Mouse (Mus musculus): ENCODE results near the gene Prr7. TPM values are rescaled to one million over a fixed set of nuclear protein-coding genes. Genes with fewer than 3 reads are reported as not detected.
A peak's percentile ranks its signal among the peaks of the same experiment; 100 is the strongest.

Gene Prr7
- total RNA-seq, 2 experiments from 2014 or later = not detected

- ATAC-seq (replicated peaks; ENCODE audit: low FRiP score, poor library complexity, severe bottlenecking) = no peak
Observed at GRCm38 (mm10) chr13:55447543-55447943, 16.5 kb upstream of the Prr7 start.

GRCm38 (mm10) chr13:55448131-55448530 lies 15.9 kb upstream of the Prr7 start:
- ATAC-seq (replicated peaks; ENCODE audit: low FRiP score, poor library complexity, severe bottlenecking) = no peak

GRCm38 (mm10) chr13:55449205-55449604 lies 14.9 kb upstream of the Prr7 start:
- no peak for ATAC-seq (replicated peaks; ENCODE audit: low FRiP score, poor library complexity, severe bottlenecking)

- no peak for ATAC-seq (replicated peaks; ENCODE audit: low FRiP score, poor library complexity, severe bottlenecking)
Observed at GRCm38 (mm10) chr13:55449679-55450441, 14.2 kb upstream of the Prr7 start.

- no peak for ATAC-seq (replicated peaks; ENCODE audit: low FRiP score, poor library complexity, severe bottlenecking)
Observed at GRCm38 (mm10) chr13:55450511-55450980, 13.5 kb upstream of the Prr7 start.

GRCm38 (mm10) chr13:55451296-55451695 lies 12.8 kb upstream of the Prr7 start:
- ATAC-seq (replicated peaks; ENCODE audit: low FRiP score, poor library complexity, severe bottlenecking) = no peak

- no peak for ATAC-seq (replicated peaks; ENCODE audit: low FRiP score, poor library complexity, severe bottlenecking)
Observed at GRCm38 (mm10) chr13:55451785-55452549, 12.1 kb upstream of the Prr7 start.

- ATAC-seq (replicated peaks; ENCODE audit: low FRiP score, poor library complexity, severe bottlenecking) = no peak
Observed at GRCm38 (mm10) chr13:55462965-55463364, 1.1 kb upstream of the Prr7 start.

- ATAC-seq (replicated peaks; ENCODE audit: low FRiP score, poor library complexity, severe bottlenecking) = no peak
Observed at GRCm38 (mm10) chr13:55463399-55464026, 554 bp upstream of the Prr7 start.

GRCm38 (mm10) chr13:55465184-55465583 lies 1.1 kb downstream of the Prr7 start:
- ATAC-seq (replicated peaks; ENCODE audit: low FRiP score, poor library complexity, severe bottlenecking) = no peak

- no peak for ATAC-seq (replicated peaks; ENCODE audit: low FRiP score, poor library complexity, severe bottlenecking)
Observed at GRCm38 (mm10) chr13:55465830-55466440, 1.9 kb downstream of the Prr7 start.

GRCm38 (mm10) chr13:55468851-55469560 lies 4.9 kb downstream of the Prr7 start:
- ATAC-seq (replicated peaks; ENCODE audit: low FRiP score, poor library complexity, severe bottlenecking) = no peak

GRCm38 (mm10) chr13:55470372-55470771 lies 6.3 kb downstream of the Prr7 start:
- ATAC-seq (replicated peaks; ENCODE audit: low FRiP score, poor library complexity, severe bottlenecking) = no peak

GRCm38 (mm10) chr13:55471156-55471818 lies 7.2 kb downstream of the Prr7 start:
- ATAC-seq (replicated peaks; ENCODE audit: low FRiP score, poor library complexity, severe bottlenecking) = peak; percentile 69

GRCm38 (mm10) chr13:55471819-55472131 lies 7.7 kb downstream of the Prr7 start:
- no peak for ATAC-seq (replicated peaks; ENCODE audit: low FRiP score, poor library complexity, severe bottlenecking)

GRCm38 (mm10) chr13:55472132-55473022 lies 8.3 kb downstream of the Prr7 start:
- ATAC-seq (replicated peaks; ENCODE audit: low FRiP score, poor library complexity, severe bottlenecking) = no peak

- ATAC-seq (replicated peaks; ENCODE audit: low FRiP score, poor library complexity, severe bottlenecking) = no peak
Observed at GRCm38 (mm10) chr13:55473076-55473831, 9.2 kb downstream of the Prr7 start.

- ATAC-seq (replicated peaks; ENCODE audit: low FRiP score, poor library complexity, severe bottlenecking) = no peak
Observed at GRCm38 (mm10) chr13:55473961-55474360, 9.9 kb downstream of the Prr7 start.

All from erythroblast, adult 5-6 weeks (primary cell).